Mouse (Mus musculus): ENCODE measurements around the gene Itga11. TPM values are rescaled to one million over a fixed set of nuclear protein-coding genes. Genes with fewer than 3 reads are reported as not detected.
A peak's percentile ranks its signal among the peaks of the same experiment; 100 is the strongest.

Itga11 gene
- polyA plus RNA-seq, 1 experiment = 2.0 TPM

DNA sequence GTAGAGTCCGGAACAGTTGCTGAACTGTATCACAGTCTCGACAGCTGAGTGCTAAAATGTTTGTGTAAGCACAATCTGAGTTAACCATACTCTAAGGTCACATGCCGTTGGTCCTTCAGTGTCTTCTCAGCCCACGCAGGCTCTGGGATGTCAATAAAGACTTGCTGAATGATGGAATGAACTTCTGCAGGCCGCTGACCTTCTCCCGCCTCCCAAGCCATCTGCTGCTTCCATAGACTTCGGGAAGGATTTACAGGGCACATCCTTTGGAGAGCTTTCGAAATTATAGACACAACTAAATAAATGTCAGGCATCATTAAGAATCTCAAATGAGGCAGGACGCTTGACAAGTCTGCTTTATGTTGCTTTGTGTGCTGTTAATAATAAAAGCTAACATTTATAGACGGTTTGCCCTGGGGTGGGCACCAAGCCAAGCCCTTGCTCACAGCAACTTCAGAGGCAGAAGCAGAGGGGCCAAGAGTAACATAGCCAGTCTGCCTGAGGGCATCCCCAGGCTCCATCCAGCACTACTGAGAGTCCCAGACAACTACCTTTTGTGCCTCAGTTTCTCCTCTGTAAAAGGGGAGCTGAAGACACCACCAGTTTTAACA, 13.4 kb upstream of the Itga11 start:
- H3K27ac ChIP-seq (replicated peaks; ENCODE audit: low read depth, low read length) = no peak overlapping the region

GRCm38 (mm10) chr9:62665892-62666291, 11.7 kb upstream of the Itga11 start:
- no peak overlapping the region for H3K27ac ChIP-seq (replicated peaks; ENCODE audit: low read depth, low read length)
- H3K4me3 ChIP-seq (ENCODE audit: insufficient read depth, low read depth, low read length) = no peak overlapping the region
- H3K4me1 ChIP-seq (ENCODE audit: control insufficient read depth, insufficient read depth, insufficient read length, low read length) = no peaks in the 10 kb centered on the region

More for the DNA sequence above, 13.4 kb upstream of the Itga11 start:
- Histone ChIP-seq H3K4me1 (ENCODE audit: control insufficient read depth, insufficient read depth, insufficient read length, low read length) (no peaks in the 10 kb centered on the region), H3K4me3 (ENCODE audit: insufficient read depth, low read depth, low read length) (no peak overlapping the region)

GRCm38 (mm10) chr9:62668503-62668902, 9.1 kb upstream of the Itga11 start:
- H3K4me3 ChIP-seq (ENCODE audit: insufficient read depth, low read depth, low read length) = no peak overlapping the region
- no peak overlapping the region for H3K27ac ChIP-seq (replicated peaks; ENCODE audit: low read depth, low read length)
- H3K4me1 ChIP-seq (ENCODE audit: control insufficient read depth, insufficient read depth, insufficient read length, low read length) = no peaks in the 10 kb centered on the region

- no peaks in the 10 kb centered on the region for H3K4me1 ChIP-seq (ENCODE audit: control insufficient read depth, insufficient read depth, insufficient read length, low read length)
- H3K4me3 ChIP-seq (ENCODE audit: insufficient read depth, low read depth, low read length) = no peak overlapping the region
- no peak overlapping the region for H3K27ac ChIP-seq (replicated peaks; ENCODE audit: low read depth, low read length)
Measured at GRCm38 (mm10) chr9:62673241-62673640, 4.4 kb upstream of the Itga11 start.

GRCm38 (mm10) chr9:62675172-62675571, 2.5 kb upstream of the Itga11 start:
- Histone ChIP-seq H3K4me1 (ENCODE audit: control insufficient read depth, insufficient read depth, insufficient read length, low read length) (no peaks in the 10 kb centered on the region), H3K4me3 (ENCODE audit: insufficient read depth, low read depth, low read length) (no peak overlapping the region), H3K27ac (replicated peaks; ENCODE audit: low read depth, low read length) (no peak overlapping the region)

DNA sequence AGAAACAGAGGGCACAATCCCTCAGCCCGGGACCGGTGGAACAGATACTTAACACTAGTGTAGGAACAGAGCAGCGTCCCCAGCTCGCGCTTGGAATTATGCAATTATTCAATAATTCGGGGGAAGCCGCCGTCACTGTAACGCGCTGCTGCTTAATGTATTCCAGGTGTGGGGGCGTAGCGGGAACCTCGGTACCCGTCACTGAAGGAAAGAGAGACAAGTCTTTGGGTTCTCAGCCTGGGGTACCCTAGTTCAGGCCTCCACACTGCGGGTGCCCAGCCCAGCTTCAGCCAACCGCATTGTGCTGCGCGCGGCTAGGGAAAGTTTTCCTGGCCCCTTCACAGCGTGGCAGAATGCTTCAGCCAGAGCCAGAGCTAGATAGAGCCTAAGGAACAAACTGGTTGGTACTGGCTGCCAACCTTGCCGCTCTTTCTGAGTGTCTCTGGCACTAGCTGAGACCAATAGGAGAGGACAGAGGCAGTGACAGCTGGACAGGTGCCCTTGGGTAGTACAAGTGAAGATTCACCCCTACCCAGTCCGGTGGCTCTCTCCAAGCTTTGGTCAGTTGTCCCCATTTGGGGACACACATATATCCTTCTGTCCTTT, 1.0 kb downstream of the Itga11 start:
- Histone ChIP-seq H3K27ac (replicated peaks; ENCODE audit: low read depth, low read length) (no peak overlapping the region), H3K4me3 (ENCODE audit: insufficient read depth, low read depth, low read length) (peak overlapping the region; percentile 47)

DNA sequence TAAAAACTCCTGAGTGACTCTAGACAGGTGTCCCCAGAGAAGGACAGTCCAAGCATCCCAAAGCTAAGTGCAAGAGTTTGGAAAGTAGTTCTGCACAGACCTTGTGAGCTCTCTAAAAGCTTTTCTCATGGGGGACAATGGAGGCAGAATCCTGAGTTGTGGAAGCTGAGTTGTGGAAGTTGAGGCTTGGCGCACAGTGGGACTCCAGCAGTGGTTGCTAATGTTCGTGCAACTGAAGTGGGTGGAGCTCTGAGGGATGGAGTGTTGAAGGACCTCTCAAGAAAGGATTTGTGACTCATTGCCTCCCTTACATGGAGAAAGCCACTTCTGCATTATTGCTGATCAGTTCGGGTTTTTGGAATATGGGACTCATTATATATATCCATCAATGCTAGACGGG, 1.8 kb downstream of the Itga11 start:
- H3K4me1 ChIP-seq (ENCODE audit: control insufficient read depth, insufficient read depth, insufficient read length, low read length) = no peaks in the 10 kb centered on the region
- H3K27ac ChIP-seq (replicated peaks; ENCODE audit: low read depth, low read length) = no peak overlapping the region
- no peak overlapping the region for H3K4me3 ChIP-seq (ENCODE audit: insufficient read depth, low read depth, low read length)

More for the DNA sequence above, 1.0 kb downstream of the Itga11 start:
- H3K4me1 ChIP-seq (ENCODE audit: control insufficient read depth, insufficient read depth, insufficient read length, low read length) = no peaks in the 10 kb centered on the region

DNA sequence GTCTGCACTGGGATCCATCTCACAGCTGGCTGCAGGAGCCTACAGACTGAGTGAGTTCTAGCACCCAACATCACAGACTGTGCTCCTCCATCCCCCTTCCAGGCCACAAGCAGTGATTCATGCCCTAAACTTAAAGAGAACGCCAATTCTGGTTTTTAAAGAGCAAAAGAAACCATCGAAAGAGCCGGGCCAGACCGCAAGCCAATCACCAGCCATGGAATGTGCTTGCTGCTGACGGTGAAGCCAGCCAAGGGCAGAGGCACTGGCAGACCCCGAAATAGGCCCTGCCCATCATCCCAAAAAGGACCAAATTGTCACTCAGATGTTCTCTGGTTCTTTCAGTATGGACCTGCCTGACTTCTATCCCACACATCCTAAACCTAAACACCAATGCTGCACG, 6.7 kb downstream of the Itga11 start:
- no peak overlapping the region for H3K4me3 ChIP-seq (ENCODE audit: insufficient read depth, low read depth, low read length)
- no peaks in the 10 kb centered on the region for H3K4me1 ChIP-seq (ENCODE audit: control insufficient read depth, insufficient read depth, insufficient read length, low read length)
- no peak overlapping the region for H3K27ac ChIP-seq (replicated peaks; ENCODE audit: low read depth, low read length)

- H3K4me3 ChIP-seq (ENCODE audit: insufficient read depth, low read depth, low read length) = no peak overlapping the region
- H3K27ac ChIP-seq (replicated peaks; ENCODE audit: low read depth, low read length) = no peak overlapping the region
- no peaks in the 10 kb centered on the region for H3K4me1 ChIP-seq (ENCODE audit: control insufficient read depth, insufficient read depth, insufficient read length, low read length)
Measured at GRCm38 (mm10) chr9:62689748-62690147, 12.1 kb downstream of the Itga11 start.

DNA sequence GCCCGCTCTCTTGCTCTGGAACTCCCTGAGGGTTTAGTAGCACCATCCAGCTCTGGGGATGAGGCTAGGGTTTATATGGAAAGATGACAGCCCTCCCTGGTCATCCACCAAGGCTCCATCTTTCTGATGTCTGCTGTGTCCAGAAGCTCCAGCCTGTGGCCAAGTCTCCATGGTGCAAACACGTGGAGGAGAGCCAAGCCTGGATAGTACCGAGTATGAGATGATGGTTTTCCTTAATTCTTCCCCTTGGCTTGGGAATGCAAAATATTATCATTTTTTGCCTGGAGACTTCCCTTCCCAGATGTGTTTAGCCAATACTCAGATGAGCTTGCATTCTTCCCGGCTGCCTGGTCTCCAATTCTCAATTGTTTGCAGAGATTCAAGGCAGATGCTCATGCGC, 16.4 kb downstream of the Itga11 start:
- Histone ChIP-seq H3K27ac (replicated peaks; ENCODE audit: low read depth, low read length) (no peak overlapping the region), H3K4me1 (ENCODE audit: control insufficient read depth, insufficient read depth, insufficient read length, low read length) (no peaks in the 10 kb centered on the region), H3K4me3 (ENCODE audit: insufficient read depth, low read depth, low read length) (no peak overlapping the region)

GRCm38 (mm10) chr9:62695210-62695609, 17.6 kb downstream of the Itga11 start:
- Histone ChIP-seq H3K27ac (replicated peaks; ENCODE audit: low read depth, low read length) (no peak overlapping the region), H3K4me1 (ENCODE audit: control insufficient read depth, insufficient read depth, insufficient read length, low read length) (no peaks in the 10 kb centered on the region), H3K4me3 (ENCODE audit: insufficient read depth, low read depth, low read length) (no peak overlapping the region)

GRCm38 (mm10) chr9:62696799-62697198, 19.2 kb downstream of the Itga11 start:
- Histone ChIP-seq H3K4me3 (ENCODE audit: insufficient read depth, low read depth, low read length) (no peak overlapping the region), H3K27ac (replicated peaks; ENCODE audit: low read depth, low read length) (no peak overlapping the region), H3K4me1 (ENCODE audit: control insufficient read depth, insufficient read depth, insufficient read length, low read length) (no peaks in the 10 kb centered on the region)

DNA sequence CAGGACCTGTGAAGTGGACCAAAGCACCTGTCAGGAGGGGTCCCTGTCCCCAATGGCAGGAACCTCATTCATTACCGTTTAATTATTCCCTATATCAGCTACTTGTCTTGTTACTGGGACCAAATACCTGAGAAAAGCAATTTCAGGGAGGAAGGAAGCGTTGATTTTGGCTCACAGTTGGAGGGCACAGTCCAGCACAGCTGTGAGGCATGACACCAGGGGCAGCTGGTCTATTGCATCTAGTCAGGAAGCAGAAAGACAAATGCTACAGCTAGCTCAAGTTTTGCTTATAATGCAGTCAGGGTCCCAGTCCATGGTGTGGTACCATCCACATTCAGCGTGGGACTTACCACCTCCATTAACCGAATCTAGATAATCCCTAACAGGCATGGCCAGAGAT, 29.6 kb downstream of the Itga11 start:
- no peak overlapping the region for H3K4me3 ChIP-seq (ENCODE audit: insufficient read depth, low read depth, low read length)
- H3K4me1 ChIP-seq (ENCODE audit: control insufficient read depth, insufficient read depth, insufficient read length, low read length) = no peaks in the 10 kb centered on the region; the same call in 1 of the 2 replicates
- no peak overlapping the region for H3K27ac ChIP-seq (replicated peaks; ENCODE audit: low read depth, low read length)

DNA sequence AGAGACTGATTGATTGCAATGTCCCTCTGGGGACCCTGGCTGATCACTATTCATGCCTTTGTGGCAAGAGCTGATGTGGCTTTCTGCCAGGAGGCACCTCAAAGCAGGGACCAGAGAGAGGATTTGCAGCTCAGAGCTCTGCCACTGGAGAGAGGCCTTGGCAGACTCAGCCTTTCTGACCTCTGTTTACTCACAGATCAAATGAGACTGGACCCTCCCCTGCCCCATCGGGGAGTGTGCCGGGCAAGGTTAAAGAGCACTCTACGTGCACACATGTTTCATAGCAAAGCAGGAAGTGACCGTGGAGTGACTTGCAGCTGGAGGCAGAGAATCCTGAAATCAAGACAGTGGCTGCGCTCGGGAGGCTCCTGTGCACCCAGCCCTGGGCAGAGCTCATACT, 30.2 kb downstream of the Itga11 start:
- no peak overlapping the region for H3K4me3 ChIP-seq (ENCODE audit: insufficient read depth, low read depth, low read length)
- H3K27ac ChIP-seq (replicated peaks; ENCODE audit: low read depth, low read length) = no peak overlapping the region
- H3K4me1 ChIP-seq (ENCODE audit: control insufficient read depth, insufficient read depth, insufficient read length, low read length) = no peaks in the 10 kb centered on the region; the same call in 1 of the 2 replicates

GRCm38 (mm10) chr9:62709983-62710382, 32.4 kb downstream of the Itga11 start:
- no peaks in the 10 kb centered on the region; the same call in 1 of the 2 replicates for H3K4me1 ChIP-seq (ENCODE audit: control insufficient read depth, insufficient read depth, insufficient read length, low read length)
- H3K27ac ChIP-seq (replicated peaks; ENCODE audit: low read depth, low read length) = no peak overlapping the region
- H3K4me3 ChIP-seq (ENCODE audit: insufficient read depth, low read depth, low read length) = no peak overlapping the region

DNA sequence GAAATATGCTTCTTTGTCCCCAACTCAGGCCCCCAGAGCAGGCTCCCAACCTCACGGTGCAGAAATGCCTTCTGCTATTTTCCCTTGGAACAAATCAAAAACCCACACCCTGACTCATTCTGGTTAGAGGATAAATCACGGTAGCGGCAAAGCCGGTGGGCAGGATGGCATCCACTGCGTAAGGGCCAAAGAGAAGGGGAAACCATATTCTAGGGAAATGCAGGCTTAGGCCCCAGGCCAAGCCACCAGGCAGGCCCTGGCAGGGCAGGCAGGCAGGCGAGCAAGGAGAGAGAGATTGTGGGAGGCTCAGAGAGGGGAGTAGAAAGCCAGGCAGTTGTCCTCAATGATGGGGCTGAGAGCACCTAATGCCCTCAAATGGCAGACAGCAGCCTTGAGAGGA, 34.7 kb downstream of the Itga11 start:
- H3K27ac ChIP-seq (replicated peaks; ENCODE audit: low read depth, low read length) = no peak overlapping the region
- no peaks in the 10 kb centered on the region; the same call in 1 of the 2 replicates for H3K4me1 ChIP-seq (ENCODE audit: control insufficient read depth, insufficient read depth, insufficient read length, low read length)
- H3K4me3 ChIP-seq (ENCODE audit: insufficient read depth, low read depth, low read length) = no peak overlapping the region

All from brown adipose tissue, adult 24 weeks (tissue).